Mouse (Mus musculus): ENCODE data around the gene Tnfrsf9.

Tnfrsf9 gene

GRCm38 (mm10) chr4:150979455-150979854 lies 65.1 kb downstream of the Tnfrsf9 start:
- CTCF ChIA-PET: no interaction called here

DNA sequence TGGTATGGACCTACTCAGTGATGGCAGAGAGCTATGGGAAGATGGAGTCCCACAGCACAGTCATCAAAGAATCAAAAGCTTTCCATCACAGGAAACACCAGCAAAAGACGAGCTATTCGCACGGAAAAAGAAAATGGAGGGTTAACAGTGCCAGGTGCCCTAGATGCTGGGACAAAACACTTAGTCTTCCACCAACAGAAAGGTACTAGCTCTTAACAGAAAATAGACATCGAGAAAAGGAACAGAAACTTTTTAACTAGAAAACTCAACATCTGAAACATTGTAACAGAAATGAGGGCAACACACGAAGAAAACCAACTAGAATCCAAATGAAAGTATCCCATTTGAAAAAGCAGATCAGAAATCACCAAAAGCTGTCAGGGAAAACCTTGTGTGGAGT lies 65.8 kb downstream of the Tnfrsf9 start:
- CTCF ChIA-PET: no interaction called here

- CTCF ChIA-PET: no interaction called here
Measured at GRCm38 (mm10) chr4:150990148-150990547, 75.8 kb downstream of the Tnfrsf9 start.

Measured in spleen, embryonic (tissue).